Mouse (Mus musculus): Measurements from ENCODE around the gene Sept9. TPM values are rescaled to one million over a fixed set of nuclear protein-coding genes. Genes with fewer than 3 reads are reported as not detected.

Gene Sept9
- polyA plus RNA-seq, 2 experiments, result 78.7 to 125 TPM

- Histone ChIP-seq H3K4me1 (ENCODE audit: control insufficient read depth, insufficient read depth, low read length) (no peaks in the 10 kb centered on the region), H3K9me3 (ENCODE audit: control insufficient read depth, low read length) (no peaks in the 10 kb centered on the region), H3K9ac (ENCODE audit: low read depth, low read length, severe bottlenecking) (no peak overlapping the region), H3K36me3 (ENCODE audit: control insufficient read depth, insufficient read depth, low read length) (no peaks in the 10 kb centered on the region), H3K4me2 (replicated peaks; ENCODE audit: low read depth, low read length, severe bottlenecking) (no peak overlapping the region), H3K27ac (replicated peaks; ENCODE audit: low read depth, low read length) (no peak overlapping the region), H3K27me3 (ENCODE audit: control insufficient read depth, insufficient read depth, low read length) (no peaks in the 10 kb centered on the region), H3K4me3 (replicated peaks; ENCODE audit: low read length) (no peak overlapping the region)
- 95% methylated on average over 8 of the region's 8 CpGs for WGBS
- no peak for ATAC-seq (ENCODE audit: low FRiP score, low read depth)
- no peak for TF ChIP-seq POLR2A (IDR thresholded peaks at IDR 0.05; ENCODE audit: borderline replicate concordance, extremely low read depth, insufficient read depth, insufficient read length)
- DNase-seq (ENCODE audit: low spot score), result no peak
Measured at GRCm38 (mm10) chr11:117220777-117221176, 21.3 kb downstream of the Sept9 start.

GRCm38 (mm10) chr11:117221182-117221581 is 21.7 kb downstream of the Sept9 start:
- Histone ChIP-seq H3K27ac (replicated peaks; ENCODE audit: low read depth, low read length) (no peak overlapping the region), H3K36me3 (ENCODE audit: control insufficient read depth, insufficient read depth, low read length) (no peaks in the 10 kb centered on the region), H3K9me3 (ENCODE audit: control insufficient read depth, low read length) (no peaks in the 10 kb centered on the region), H3K4me3 (replicated peaks; ENCODE audit: low read length) (no peak overlapping the region), H3K27me3 (ENCODE audit: control insufficient read depth, insufficient read depth, low read length) (no peaks in the 10 kb centered on the region), H3K9ac (ENCODE audit: low read depth, low read length, severe bottlenecking) (no peak overlapping the region), H3K4me2 (replicated peaks; ENCODE audit: low read depth, low read length, severe bottlenecking) (no peak overlapping the region), H3K4me1 (ENCODE audit: control insufficient read depth, insufficient read depth, low read length) (no peaks in the 10 kb centered on the region)
- DNase-seq (ENCODE audit: low spot score) (no peak), ATAC-seq (ENCODE audit: low FRiP score, low read depth) (no peak)
- no peak for TF ChIP-seq POLR2A (IDR thresholded peaks at IDR 0.05; ENCODE audit: borderline replicate concordance, extremely low read depth, insufficient read depth, insufficient read length)
- 78% methylated on average over 6 of the region's 6 CpGs for WGBS

GRCm38 (mm10) chr11:117222899-117223298 is 23.4 kb downstream of the Sept9 start:
- Histone ChIP-seq H3K4me1 (ENCODE audit: control insufficient read depth, insufficient read depth, low read length) (no peaks in the 10 kb centered on the region), H3K27me3 (ENCODE audit: control insufficient read depth, insufficient read depth, low read length) (no peaks in the 10 kb centered on the region), H3K36me3 (ENCODE audit: control insufficient read depth, insufficient read depth, low read length) (no peaks in the 10 kb centered on the region), H3K4me2 (replicated peaks; ENCODE audit: low read depth, low read length, severe bottlenecking) (no peak overlapping the region), H3K4me3 (replicated peaks; ENCODE audit: low read length) (no peak overlapping the region), H3K9me3 (ENCODE audit: control insufficient read depth, low read length) (no peaks in the 10 kb centered on the region), H3K27ac (replicated peaks; ENCODE audit: low read depth, low read length) (no peak overlapping the region), H3K9ac (ENCODE audit: low read depth, low read length, severe bottlenecking) (no peak overlapping the region)
- 65% methylated on average over 8 of the region's 8 CpGs for WGBS
- TF ChIP-seq POLR2A (IDR thresholded peaks at IDR 0.05; ENCODE audit: borderline replicate concordance, extremely low read depth, insufficient read depth, insufficient read length), result no peak
- ATAC-seq (ENCODE audit: low FRiP score, low read depth) (no peak), DNase-seq (ENCODE audit: low spot score) (no peak)

GRCm38 (mm10) chr11:117224804-117225203 is 25.3 kb downstream of the Sept9 start:
- Histone ChIP-seq H3K27me3 (ENCODE audit: control insufficient read depth, insufficient read depth, low read length) (no peaks in the 10 kb centered on the region), H3K36me3 (ENCODE audit: control insufficient read depth, insufficient read depth, low read length) (no peaks in the 10 kb centered on the region), H3K4me3 (replicated peaks; ENCODE audit: low read length) (no peak overlapping the region), H3K4me1 (ENCODE audit: control insufficient read depth, insufficient read depth, low read length) (no peaks in the 10 kb centered on the region), H3K9ac (ENCODE audit: low read depth, low read length, severe bottlenecking) (peak overlapping the region; percentile 1; the same call in 1 of the 2 replicates), H3K9me3 (ENCODE audit: control insufficient read depth, low read length) (no peaks in the 10 kb centered on the region), H3K27ac (replicated peaks; ENCODE audit: low read depth, low read length) (no peak overlapping the region), H3K4me2 (replicated peaks; ENCODE audit: low read depth, low read length, severe bottlenecking) (no peak overlapping the region)
- 50% methylated on average over 4 of the region's 4 CpGs for WGBS
- no peak for TF ChIP-seq POLR2A (IDR thresholded peaks at IDR 0.05; ENCODE audit: borderline replicate concordance, extremely low read depth, insufficient read depth, insufficient read length)
- DNase-seq (ENCODE audit: low spot score) (no peak), ATAC-seq (ENCODE audit: low FRiP score, low read depth) (no peak)

- no peaks in the 10 kb centered on the region for H3K9me3 ChIP-seq (ENCODE audit: control insufficient read depth, low read length)
- 81% methylated on average over 15 of the region's 15 CpGs for WGBS
- no peak overlapping the region for H3K4me2 ChIP-seq (replicated peaks; ENCODE audit: low read depth, low read length, severe bottlenecking)
- no peak for DNase-seq (ENCODE audit: low spot score)
- no peak overlapping the region for H3K27ac ChIP-seq (replicated peaks; ENCODE audit: low read depth, low read length)
- H3K4me3 ChIP-seq (replicated peaks; ENCODE audit: low read length), result no peak overlapping the region
- no peak for ATAC-seq (ENCODE audit: low FRiP score, low read depth)
- no peaks in the 10 kb centered on the region for H3K27me3 ChIP-seq (ENCODE audit: control insufficient read depth, insufficient read depth, low read length)
- no peak for TF ChIP-seq POLR2A (IDR thresholded peaks at IDR 0.05; ENCODE audit: borderline replicate concordance, extremely low read depth, insufficient read depth, insufficient read length)
- no peaks in the 10 kb centered on the region for H3K36me3 ChIP-seq (ENCODE audit: control insufficient read depth, insufficient read depth, low read length)
- H3K4me1 ChIP-seq (ENCODE audit: control insufficient read depth, insufficient read depth, low read length), result no peaks in the 10 kb centered on the region
- no peak overlapping the region for H3K9ac ChIP-seq (ENCODE audit: low read depth, low read length, severe bottlenecking)
Measured at GRCm38 (mm10) chr11:117225531-117226213, 26.2 kb downstream of the Sept9 start.
